Mouse (Mus musculus): ENCODE results near the gene Sh3pxd2a. TPM values are rescaled to one million over a fixed set of nuclear protein-coding genes. Genes with fewer than 3 reads are reported as not detected.
A peak's percentile ranks its signal among the peaks of the same experiment; 100 is the strongest.

Sh3pxd2a gene
- total RNA-seq, 2 experiments from 2014 or later: 55.1 to 103 TPM

GRCm38 (mm10) chr19:47291307-47292080, 172.7 kb downstream of the Sh3pxd2a start:
- no peak for DNase-seq (ENCODE audit: low spot score in 2 of 2)

- no peak for DNase-seq (ENCODE audit: low spot score in 2 of 2)
Observed at GRCm38 (mm10) chr19:47286886-47287450, 177.2 kb downstream of the Sh3pxd2a start.

GRCm38 (mm10) chr19:47285581-47285980, 178.6 kb downstream of the Sh3pxd2a start:
- DNase-seq (ENCODE audit: low spot score in 2 of 2): no peak

DNA sequence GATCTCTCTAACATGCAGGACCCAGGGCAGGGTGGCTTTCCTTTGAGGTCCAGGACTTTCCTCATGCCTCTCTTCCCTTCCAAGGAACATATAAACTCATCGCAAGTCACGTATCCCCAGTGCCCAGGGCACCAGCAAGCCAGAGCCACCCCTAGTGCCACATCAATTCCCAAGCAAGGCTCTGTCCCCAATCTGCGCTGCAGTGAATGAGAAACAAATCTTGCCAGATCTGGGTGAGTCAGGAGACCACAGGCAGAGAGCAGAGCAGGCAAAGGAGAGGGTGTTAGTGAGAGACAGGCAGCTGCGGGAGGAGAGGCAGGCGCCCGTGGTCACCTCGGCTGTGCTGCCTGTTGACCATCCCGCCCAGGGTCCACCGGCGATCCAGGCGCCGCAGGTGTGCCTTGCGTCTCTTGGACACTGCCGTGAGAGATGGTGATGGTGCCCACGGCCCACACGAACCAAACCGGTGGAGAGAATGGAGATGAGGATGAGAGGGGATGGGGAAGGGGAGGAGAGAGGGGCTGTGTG, 181.4 kb downstream of the Sh3pxd2a start:
- no peak for DNase-seq (ENCODE audit: low spot score in 2 of 2)

DNA sequence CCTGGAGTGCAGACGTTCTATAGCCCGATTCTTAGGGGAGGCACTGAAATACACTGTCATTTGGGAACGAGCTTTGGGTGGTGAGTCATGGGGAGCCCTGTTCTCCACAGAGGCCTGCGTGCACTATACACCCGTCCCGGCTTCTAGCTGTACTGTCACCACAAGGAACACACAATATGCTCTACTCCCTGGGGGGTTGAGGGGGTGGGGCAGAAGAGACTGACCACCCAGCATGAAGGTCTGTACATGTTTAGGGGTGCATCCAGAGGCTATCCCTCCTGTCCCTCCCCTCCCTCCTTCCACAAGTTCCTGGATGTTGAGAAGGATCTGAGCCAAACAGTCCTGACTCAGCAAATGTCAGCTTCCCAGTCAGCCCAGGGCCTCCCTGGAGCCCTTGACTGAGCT, 182.1 kb downstream of the Sh3pxd2a start:
- DNase-seq (ENCODE audit: low spot score in 2 of 2): no peak

DNA sequence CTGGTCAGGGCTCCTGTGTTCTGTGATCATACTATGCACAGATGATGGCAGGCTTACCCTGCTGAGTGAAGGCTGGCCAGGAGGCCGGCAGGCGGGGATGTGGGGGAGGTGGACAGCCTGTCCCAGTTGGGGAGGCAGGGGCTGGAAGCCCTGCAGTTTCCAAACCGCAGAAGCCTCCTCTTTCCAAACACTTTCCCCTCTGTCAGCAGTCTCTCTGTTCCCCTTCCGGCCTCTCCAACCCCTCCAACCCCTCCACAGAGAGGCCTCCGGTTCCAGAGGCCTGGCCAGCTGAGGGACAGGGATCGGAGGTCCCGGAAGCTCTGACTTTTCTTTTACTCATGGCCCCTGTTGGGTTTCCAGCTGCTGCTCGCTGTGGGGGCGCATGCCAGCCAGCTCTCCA, 183.3 kb downstream of the Sh3pxd2a start:
- no peak for DNase-seq (ENCODE audit: low spot score in 2 of 2)

- peak in 1 of 2 experiments; percentile 53 for DNase-seq (ENCODE audit: low spot score in 2 of 2)
Observed at GRCm38 (mm10) chr19:47279788-47280532, 184.2 kb downstream of the Sh3pxd2a start.

- DNase-seq (ENCODE audit: low spot score in 2 of 2): no peak
Observed at GRCm38 (mm10) chr19:47279372-47279771, 184.8 kb downstream of the Sh3pxd2a start.

- DNase-seq (ENCODE audit: low spot score in 2 of 2): no peak
Observed at GRCm38 (mm10) chr19:47276730-47277129, 187.5 kb downstream of the Sh3pxd2a start.

- no peak for DNase-seq (ENCODE audit: low spot score in 2 of 2)
Observed at GRCm38 (mm10) chr19:47270520-47270919, 193.7 kb downstream of the Sh3pxd2a start.

DNA sequence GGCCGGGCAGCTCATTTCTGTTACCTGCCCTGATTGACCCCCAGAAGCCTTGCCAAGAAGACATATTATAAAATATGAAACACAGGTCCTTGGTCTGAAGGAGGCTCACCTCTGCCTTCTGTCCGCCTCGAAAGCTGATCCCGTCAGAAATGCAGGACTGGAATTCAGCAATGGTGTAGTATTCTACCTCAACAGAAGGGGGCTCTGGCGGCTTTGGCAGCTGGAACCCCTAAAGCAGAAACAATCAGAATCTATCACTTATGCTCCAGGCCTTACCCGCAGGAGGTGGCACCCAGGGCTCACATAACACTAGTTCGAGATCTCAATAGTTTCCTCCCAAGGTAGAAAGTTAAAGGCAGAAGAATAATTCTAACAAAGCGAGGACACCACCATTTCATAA, 194.5 kb downstream of the Sh3pxd2a start:
- DNase-seq (ENCODE audit: low spot score in 2 of 2): peak in 1 of 2 experiments; percentile 16

DNA sequence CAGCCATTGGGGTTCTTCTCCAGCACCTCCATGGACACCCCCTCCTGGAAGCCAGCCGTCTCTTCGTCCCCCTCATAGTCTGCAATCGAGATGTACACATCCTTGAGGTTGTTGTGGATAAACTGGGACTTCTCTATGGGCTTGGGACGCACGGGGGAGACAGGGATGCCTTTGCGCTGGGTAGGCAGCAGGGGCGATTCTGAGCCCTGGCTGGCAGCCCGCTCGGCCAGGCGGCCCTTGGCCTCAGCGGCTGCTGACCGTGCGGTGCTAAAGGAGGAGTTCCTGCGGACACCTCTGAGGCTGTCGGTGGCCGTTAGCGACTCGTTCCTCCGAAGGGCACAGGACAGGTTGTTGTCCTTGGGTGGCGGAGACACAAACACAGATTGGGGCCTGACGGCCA, 197.1 kb downstream of the Sh3pxd2a start:
- no peak for DNase-seq (ENCODE audit: low spot score in 2 of 2)

GRCm38 (mm10) chr19:47266070-47266801, 198.0 kb downstream of the Sh3pxd2a start:
- no peak for DNase-seq (ENCODE audit: low spot score in 2 of 2)

DNA sequence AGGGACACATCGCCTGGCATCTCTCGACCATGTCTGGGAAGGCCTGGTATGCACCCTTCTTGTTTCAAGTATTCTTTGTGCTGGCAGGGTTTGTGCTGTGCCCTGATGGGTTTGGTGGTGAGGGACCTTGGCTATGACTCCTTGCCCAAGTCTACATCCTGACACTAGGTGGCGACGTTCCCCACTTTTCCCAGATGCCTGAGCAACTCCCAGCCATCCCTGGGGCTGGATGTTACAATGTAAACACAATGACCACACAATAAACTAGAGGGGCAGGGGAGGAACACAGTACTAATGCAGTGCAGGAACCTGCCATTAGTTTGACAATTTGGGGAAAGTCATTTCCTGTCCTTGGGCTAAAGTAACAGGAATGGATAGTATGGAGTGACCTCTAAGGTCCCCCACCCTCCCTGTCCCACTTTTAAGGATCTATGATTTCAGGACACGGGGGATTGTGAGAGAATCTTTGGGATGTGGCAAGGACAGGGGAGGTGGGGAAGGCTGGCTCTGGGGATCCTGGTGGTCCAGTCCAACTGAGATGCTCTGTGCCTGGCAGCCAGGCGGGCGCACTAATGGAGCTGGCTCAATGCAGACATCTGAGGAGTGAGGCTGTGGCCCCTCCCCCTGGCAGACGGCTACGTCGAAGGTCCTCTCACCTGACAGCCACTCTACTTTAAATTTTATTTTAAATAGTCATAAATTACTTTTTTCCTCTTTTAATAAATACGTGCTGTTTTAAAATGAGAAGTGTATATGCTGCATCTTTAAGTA, 199.7 kb downstream of the Sh3pxd2a start:
- DNase-seq (ENCODE audit: low spot score in 2 of 2): peak; percentile 71 to 72

DNA sequence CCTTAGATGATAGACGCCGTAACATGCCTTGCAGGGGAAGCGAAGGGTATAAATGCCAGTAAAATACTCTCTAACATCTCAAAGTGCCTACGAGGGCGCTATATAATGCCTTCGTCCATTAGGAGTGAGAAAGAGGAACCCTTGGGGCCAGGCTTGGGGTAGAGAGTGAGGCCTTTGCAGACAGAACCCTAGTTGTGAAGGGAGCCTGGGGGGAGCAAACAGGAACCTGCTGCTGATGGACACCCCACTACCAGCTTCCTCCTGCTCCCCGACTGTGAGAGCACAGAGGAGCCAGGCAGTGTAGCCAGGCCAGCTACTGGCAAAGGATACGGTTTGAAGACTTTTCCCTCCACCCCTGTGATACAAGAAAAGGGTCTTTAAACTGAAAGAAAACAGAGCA, 200.6 kb downstream of the Sh3pxd2a start:
- no peak for DNase-seq (ENCODE audit: low spot score in 2 of 2)

DNA sequence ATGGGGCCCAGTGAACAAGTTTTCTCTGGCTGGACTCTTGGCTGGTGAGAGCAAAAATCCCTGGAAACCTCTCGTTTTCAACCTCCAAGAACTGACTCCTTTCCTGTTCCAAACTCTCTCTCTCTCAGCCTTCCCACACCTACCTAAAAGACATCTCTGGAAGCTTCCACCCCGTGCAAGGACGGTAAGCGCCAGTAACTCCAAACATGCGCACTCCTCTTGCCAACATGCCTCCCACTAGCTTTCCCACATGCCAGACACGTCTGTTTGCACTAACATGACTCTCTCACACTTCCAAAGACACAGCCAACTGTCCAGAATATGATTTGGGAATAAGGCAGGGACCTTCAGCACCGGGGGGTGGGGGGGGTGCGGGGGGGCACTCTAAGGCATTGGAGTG, 203.0 kb downstream of the Sh3pxd2a start:
- no peak for DNase-seq (ENCODE audit: low spot score in 2 of 2)

- peak in 1 of 2 experiments; percentile 26 for DNase-seq (ENCODE audit: low spot score in 2 of 2)
Observed at GRCm38 (mm10) chr19:47259581-47259980, 204.6 kb downstream of the Sh3pxd2a start.

DNA sequence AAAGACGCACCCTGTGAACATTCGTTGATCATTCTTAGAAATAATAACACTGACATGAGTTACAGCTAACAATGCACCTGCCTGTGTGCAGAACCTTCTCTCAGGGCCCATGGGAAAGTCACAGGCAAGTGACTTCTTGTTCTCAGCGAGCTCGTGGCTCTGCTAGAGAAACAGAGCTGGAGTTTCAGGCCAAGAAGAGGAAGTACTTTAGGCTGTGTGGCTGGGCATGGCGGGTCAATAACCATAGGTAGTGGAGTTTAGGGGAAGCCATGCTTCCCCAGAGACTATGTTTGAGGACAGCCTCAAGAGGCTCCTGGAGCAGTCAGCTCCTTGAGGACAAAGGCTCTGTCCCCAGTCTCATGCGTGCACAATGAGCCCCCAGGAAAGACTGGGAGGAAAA, 208.3 kb downstream of the Sh3pxd2a start:
- no peak for DNase-seq (ENCODE audit: low spot score in 2 of 2)

DNA sequence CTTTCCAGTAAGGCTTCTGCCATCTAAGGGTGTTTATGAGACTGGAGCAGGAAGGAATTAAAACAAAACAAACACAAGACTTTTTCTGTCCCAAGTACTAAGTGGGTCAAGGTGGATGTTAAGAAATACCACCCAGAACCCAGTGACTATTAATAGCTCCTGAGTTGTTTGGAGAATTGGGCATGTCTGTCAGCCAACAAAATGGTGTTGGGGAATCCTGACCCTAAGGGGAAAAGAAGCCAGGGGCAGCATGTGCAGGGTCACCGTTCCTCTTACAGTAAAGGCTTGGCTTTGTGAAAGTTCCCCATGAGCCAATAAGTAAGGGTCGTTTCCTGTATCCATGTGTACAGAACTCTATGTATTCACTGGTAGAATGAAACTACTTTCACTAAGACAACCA, 209.2 kb downstream of the Sh3pxd2a start:
- DNase-seq (ENCODE audit: low spot score in 2 of 2): no peak

GRCm38 (mm10) chr19:47253053-47253628, 211.1 kb downstream of the Sh3pxd2a start:
- DNase-seq (ENCODE audit: low spot score in 2 of 2): no peak
